Mouse (Mus musculus) bone marrow, adult 2 months (tissue): Measurements from ENCODE around the gene Gm16427. TPM values are rescaled to one million over a fixed set of nuclear protein-coding genes. Genes with fewer than 3 reads are reported as not detected.
"Not testable (repeated sequence)": the region's sequence is repeated elsewhere in the genome, so short reads cannot be mapped to it uniquely, and the experiment has no call there.

ENCODE experiments used
- H3K27ac ChIP-seq: fragments of 200-500 bp; 2 replicates; pipeline ENCODE4 v1.5.1; 2012; ENCODE audit warnings: low read depth, mild to moderate bottlenecking, control low read depth, inconsistent platforms, low read length; ENCODE audit not compliant: control insufficient read depth, poor library complexity, insufficient read depth
- H3K4me1 ChIP-seq: fragments of 200-500 bp; 2 replicates; pipeline ENCODE4 v1.6.1; 2011; ENCODE audit warnings: low read length; ENCODE audit not compliant: control insufficient read depth, insufficient read depth
- H3K4me3 ChIP-seq: fragments of 200-500 bp; replicated peaks from 2 replicates; pipeline ENCODE3; 2011; ENCODE audit warnings: mild to moderate bottlenecking, low read depth, low read length, control low read depth; ENCODE audit not compliant: control insufficient read depth
- WGBS: fragments of 180-500 bp; shearing (Covaris S2); methylation state at CpG from one replicate; pipeline ENCODE4 v1.1.7; 2018; 5-methylcytosine and 5-hydroxymethylcytosine counted together
- polyA plus RNA-seq: library from polyadenylated mRNA; stranded (reverse); fragments of >200 nt; gene quantifications from 2 replicates; pipeline ENCODE4 v1.2.4, GENCODE M21; 2011; ENCODE audit warnings: low replicate concordance; ENCODE audit not compliant: missing spikeins, insufficient read depth, insufficient read length

The Gm16427 gene
- polyA plus RNA-seq, result 1.4 TPM in 1 of 2 replicates, not detected in the other

- H3K4me1 ChIP-seq, H3K4me3 ChIP-seq: not testable (repeated sequence)
- WGBS, result 78% methylated on average over 2 of the region's 3 CpGs
Observed at GRCm38 (mm10) chr5:93540100-93540499, at the start of gene Gm16427. TSS of gene Gm16427 (minus strand) at chr5:93540200.

More at GRCm38 (mm10) chr5:93540100-93540499, at the start of gene Gm16427:
- H3K27ac ChIP-seq, result not testable (repeated sequence)

Other genes starting within 250 kb of the Gm16427 start
- not detected in 2 replicates for gene C87414, start 131.4 kb upstream of the Gm16427 start, polyA plus RNA-seq